Mouse (Mus musculus): ENCODE measurements around the gene Aplp2.

GRCm38 (mm10) chr9:31167305-31167704 is 44.3 kb downstream of the Aplp2 start:
- TF ChIP-seq CTCF (IDR thresholded peaks at IDR 0.05; ENCODE audit: control insufficient read depth, insufficient read depth, low read length) (no peak), POLR2A (IDR thresholded peaks at IDR 0.05; ENCODE audit: borderline replicate concordance, control insufficient read depth, low read depth, low read length) (no peak)
